9 mouse cellular contexts compared by ENCODE assay signal in genomic region chr11:67112851-67113202, GRCm38 (mm10). TPM values are rescaled to one million over a fixed set of nuclear protein-coding genes. Genes with fewer than 3 reads are reported as not detected.
DNase-seq lines count a peak whose midpoint lies in the region; ATAC-seq and TF ChIP-seq lines count a peak whose summit lies in the region.
"Had no signal": no experiment of that assay in that cellular context is flagged by ENCODE, and none has a peak within 500 bp of the region (broad histone marks: within the 10 kb centered on the region; RNA-seq: fewer than 3 reads in every experiment).

No protein-coding gene starts in this region.

- H3K36me3 ChIP-seq in forebrain, embryonic 11.5 days (ENCODE audit: control insufficient read depth, insufficient read depth, low read length) = no peaks in the 10 kb centered on the region
- no peaks in the 10 kb centered on the region for H3K36me3 ChIP-seq in forebrain, embryonic 12.5 days (replicated peaks)
- H3K36me3 ChIP-seq in midbrain, embryonic 12.5 days = no peaks in the 10 kb centered on the region
- H3K36me3 ChIP-seq: lung, embryonic 15.5 days had no signal

- peak; percentile 87 for DNase-seq in forebrain, embryonic 11.5 days (ENCODE audit: low spot score)
- DNase-seq in adipocyte (ENCODE audit: low spot score) = peak; percentile 72
- peak; percentile 81 for DNase-seq in heart, postnatal 4 days
- peak; percentile 71 to 81 for DNase-seq in left cerebral cortex, adult 2 months (ENCODE audit: extremely low spot score in 1 of 2, low spot score in 2 of 2)
- peak; percentile 20 to 26 for DNase-seq in spleen, postnatal 36 days (ENCODE audit: low spot score in 2 of 2)

- TF ChIP-seq POLR2A in cortical plate, adult 2 months (IDR thresholded peaks at IDR 0.05; ENCODE audit: extremely low read depth, insufficient read depth, low read length) = no peak

- H3K27me3 ChIP-seq in forebrain, embryonic 11.5 days (ENCODE audit: control insufficient read depth, insufficient read depth, low read length) = no peaks in the 10 kb centered on the region
- 0 out of 2 replicates have a peak, but pooled peaks cover 18% of the 10 kb centered on the region for H3K27me3 ChIP-seq in forebrain, embryonic 12.5 days
- peaks cover 14% of the 10 kb centered on the region for H3K27me3 ChIP-seq in midbrain, embryonic 12.5 days
- H3K27me3 ChIP-seq: lung, embryonic 15.5 days had no signal

- ATAC-seq in forebrain, embryonic 11.5 days (replicated peaks; ENCODE audit: low FRiP score) = 0 out of 2 replicates have a peak, but pooled peaks have one; percentile 7
- no peak for ATAC-seq in forebrain, embryonic 12.5 days (ENCODE audit: low FRiP score)
- 0 out of 2 replicates have a peak, but pooled peaks have one; percentile 34 for ATAC-seq in midbrain, embryonic 12.5 days (ENCODE audit: low FRiP score, low read depth)

- H3K4me3 ChIP-seq in forebrain, embryonic 11.5 days (ENCODE audit: low read depth, low read length) = no peak overlapping the region
- no peak overlapping the region for H3K4me3 ChIP-seq in forebrain, embryonic 12.5 days (replicated peaks)
- H3K4me3 ChIP-seq in cortical plate, adult 2 months (ENCODE audit: insufficient read depth, low read length) = no peak overlapping the region
- H3K4me3 ChIP-seq in left cerebral cortex, adult 2 months = no peak overlapping the region
- no peak overlapping the region for H3K4me3 ChIP-seq in midbrain, embryonic 12.5 days
- H3K4me3 ChIP-seq: lung, embryonic 15.5 days had no signal

- no peak overlapping the region for H3K9ac ChIP-seq in forebrain, embryonic 11.5 days (ENCODE audit: low read length)
- no peak overlapping the region for H3K9ac ChIP-seq in forebrain, embryonic 12.5 days
- H3K9ac ChIP-seq in midbrain, embryonic 12.5 days (replicated peaks) = no peak overlapping the region
- H3K9ac ChIP-seq: lung, embryonic 15.5 days had no signal

- no peak overlapping the region for H3K27ac ChIP-seq in forebrain, embryonic 11.5 days (ENCODE audit: low read depth, low read length)
- H3K27ac ChIP-seq in forebrain, embryonic 12.5 days = no peak overlapping the region
- no peak overlapping the region for H3K27ac ChIP-seq in cortical plate, adult 2 months (ENCODE audit: insufficient read depth, low read length)
- no peak overlapping the region for H3K27ac ChIP-seq in left cerebral cortex, adult 2 months
- no peak overlapping the region for H3K27ac ChIP-seq in midbrain, embryonic 12.5 days (replicated peaks)
- H3K27ac ChIP-seq: lung, embryonic 15.5 days had no signal

- no peaks in the 10 kb centered on the region for H3K9me3 ChIP-seq in forebrain, embryonic 11.5 days (ENCODE audit: control insufficient read depth, low read length)
- no peaks in the 10 kb centered on the region for H3K9me3 ChIP-seq in forebrain, embryonic 12.5 days
- no peaks in the 10 kb centered on the region for H3K9me3 ChIP-seq in midbrain, embryonic 12.5 days
- H3K9me3 ChIP-seq: lung, embryonic 15.5 days had no signal

- peak; percentile 93 for TF ChIP-seq CTCF in cortical plate, adult 2 months (IDR thresholded peaks at IDR 0.05; ENCODE audit: extremely low read depth, insufficient read depth, low read length)
- peak; percentile 82 for TF ChIP-seq CTCF in left cerebral cortex, adult 2 months (IDR thresholded peaks at IDR 0.05)

- WGBS in forebrain, embryonic 11.5 days = 42% methylated on average over 11 of the region's 11 CpGs
- 44% methylated on average over 11 of the region's 11 CpGs for WGBS in forebrain, embryonic 12.5 days
- WGBS in midbrain, embryonic 12.5 days = 43% methylated on average over 11 of the region's 11 CpGs

- H3K4me1 ChIP-seq in forebrain, embryonic 11.5 days (replicated peaks; ENCODE audit: control insufficient read depth, insufficient read depth, low read length) = no peaks in the 10 kb centered on the region
- no peaks in the 10 kb centered on the region for H3K4me1 ChIP-seq in forebrain, embryonic 12.5 days
- no peaks in the 10 kb centered on the region for H3K4me1 ChIP-seq in cortical plate, adult 2 months (ENCODE audit: control insufficient read depth, insufficient read depth, low read length)
- H3K4me1 ChIP-seq in midbrain, embryonic 12.5 days = no peaks in the 10 kb centered on the region
- H3K4me1 ChIP-seq: lung, embryonic 15.5 days had no signal

- no peak overlapping the region for H3K4me2 ChIP-seq in forebrain, embryonic 11.5 days (ENCODE audit: low read depth, low read length, severe bottlenecking)
- no peak overlapping the region for H3K4me2 ChIP-seq in forebrain, embryonic 12.5 days
- H3K4me2 ChIP-seq in midbrain, embryonic 12.5 days (replicated peaks) = no peak overlapping the region
- H3K4me2 ChIP-seq: lung, embryonic 15.5 days had no signal

- intact Hi-C loops in left cerebral cortex, adult 2 months (cut with DNase I) = loop anchor here (1.0 to 10.0 kb wide), 5 partner anchors 122 to 692 kb away; partner anchors contain the start of gene Gas7

RNA-seq across cellular contexts. Expression of gene Myh3, which starts 34.7 kb away (rescaled TPM):
- 0.48 and 0.59 TPM in 2 replicates for polyA plus RNA-seq in forebrain, embryonic 11.5 days (2014; fragmentation: Nextera tagmentation; extraction: Ambion mirVana)
- 0.33 and 0.87 TPM in 2 replicates for polyA plus RNA-seq in forebrain, embryonic 12.5 days (2016; fragmentation: Nextera tagmentation; extraction: Ambion mirVana)
- 1.4 and 2.0 TPM in 2 replicates for polyA plus RNA-seq in cortical plate, adult 2 months (2012; rRNA removed)
- total RNA-seq in heart, postnatal 4 days (2021) = under 1 TPM; 0.12 to 0.63 TPM
- 1 to 10 TPM; 4.7 to 6.0 TPM for total RNA-seq in left cerebral cortex, adult 2 months (2021)
- polyA plus RNA-seq in midbrain, embryonic 12.5 days (2016; fragmentation: Nextera tagmentation; extraction: Ambion mirVana) = 0.71 and 0.75 TPM in 2 replicates

RNA-seq across cellular contexts. Expression of gene Myh2, which starts 58.0 kb away (rescaled TPM):
- polyA plus RNA-seq in forebrain, embryonic 11.5 days (2014; fragmentation: Nextera tagmentation; extraction: Ambion mirVana) = not detected in 2 replicates
- polyA plus RNA-seq in forebrain, embryonic 12.5 days (2016; fragmentation: Nextera tagmentation; extraction: Ambion mirVana) = 0.05 and 0.08 TPM in 2 replicates
- polyA plus RNA-seq in cortical plate, adult 2 months (2012; rRNA removed) = 0.44 and 0.47 TPM in 2 replicates
- total RNA-seq in heart, postnatal 4 days (2021) = under 1 TPM in 1 of 2 experiments, not detected in 1; 0.65 TPM
- under 1 TPM; 0.43 to 0.61 TPM for total RNA-seq in left cerebral cortex, adult 2 months (2021)
- 0.09 and 0.14 TPM in 2 replicates for polyA plus RNA-seq in midbrain, embryonic 12.5 days (2016; fragmentation: Nextera tagmentation; extraction: Ambion mirVana)
- polyA plus RNA-seq: lung, embryonic 15.5 days had no signal

Comparison
In these comparisons a context has a peak if more than half of its experiments do, and no peak if none do; other contexts are left out.
1. DNase-seq: peak in every context shown above with its lines; median percentile 87 in forebrain, embryonic 11.5 days; 81 in heart, postnatal 4 days; 76 in left cerebral cortex, adult 2 months; 72 in adipocyte; 23 in spleen, postnatal 36 days.